Comparison of ENCODE assay signal across 21 mouse cellular contexts in genomic region chr12:119137946-119138345, GRCm38 (mm10).
A peak's percentile ranks its signal among the peaks of the same experiment; 100 is the strongest.
DNase-seq lines count a peak whose midpoint lies in the region; ATAC-seq and TF ChIP-seq lines count a peak whose summit lies in the region.
"Had no signal": no experiment of that assay in that cellular context is flagged by ENCODE, and none has a peak within 500 bp of the region (broad histone marks: within the 10 kb centered on the region; RNA-seq: fewer than 3 reads in every experiment).

No protein-coding gene starts in this region.

- no peaks in the 10 kb centered on the region for H3K36me3 ChIP-seq in limb, embryonic 14.5 days (ENCODE audit: control insufficient read depth, insufficient read depth, low read length)
- H3K36me3 ChIP-seq in limb, embryonic 10.5 days, result no peaks in the 10 kb centered on the region
- H3K36me3 ChIP-seq: embryonic facial prominence, embryonic 12.5 days; forebrain, embryonic 10.5 days; G1E; midbrain, embryonic 13.5 days had no signal

- H3K9ac ChIP-seq in limb, embryonic 14.5 days (ENCODE audit: low read depth, low read length, severe bottlenecking), result no peak overlapping the region
- H3K9ac ChIP-seq: embryonic facial prominence, embryonic 12.5 days; hindbrain, embryonic 14.5 days; midbrain, embryonic 13.5 days had no signal

- DNase-seq in limb, embryonic 14.5 days (ENCODE audit: low spot score), result peak; percentile 68
- DNase-seq in limb, embryonic 10.5 days (ENCODE audit: low spot score), result no peak
- DNase-seq in 3T3-L1 (ENCODE audit: low read depth, low spot score) (peak; percentile 14), NIH3T3 (ENCODE audit: low read depth) (peak; percentile 20)
- peak; percentile 78 for DNase-seq in gonadal fat pad, adult 2 months (ENCODE audit: low read depth)
- DNase-seq in urinary bladder, postnatal 10 days (ENCODE audit: low spot score), result no peak
- DNase-seq in gastrocnemius, postnatal 14 days, result no peak
- DNase-seq: cerebellum, postnatal 36 days; gastrocnemius, adult 2 months; heart, postnatal 10 days; layer of hippocampus, postnatal 36 days; lung, postnatal 14 days; right cerebral cortex, adult 18-20 months had no signal

- no peaks in the 10 kb centered on the region for H3K9me3 ChIP-seq in limb, embryonic 14.5 days (ENCODE audit: control insufficient read depth, low read length)
- no peaks in the 10 kb centered on the region for H3K9me3 ChIP-seq in limb, embryonic 10.5 days (replicated peaks)
- H3K9me3 ChIP-seq: embryonic facial prominence, embryonic 12.5 days; forebrain, embryonic 10.5 days; G1E; midbrain, embryonic 13.5 days had no signal

- H3K4me1 ChIP-seq in limb, embryonic 14.5 days (ENCODE audit: control insufficient read depth, insufficient read depth, low read length), result no peaks in the 10 kb centered on the region
- H3K4me1 ChIP-seq in limb, embryonic 10.5 days, result no peaks in the 10 kb centered on the region
- H3K4me1 ChIP-seq: embryonic facial prominence, embryonic 12.5 days; forebrain, embryonic 10.5 days; midbrain, embryonic 13.5 days had no signal

- no peaks in the 10 kb centered on the region for H3K27me3 ChIP-seq in limb, embryonic 14.5 days (ENCODE audit: control insufficient read depth, insufficient read depth, low read length)
- H3K27me3 ChIP-seq in limb, embryonic 10.5 days (ENCODE audit: low read depth, poor library complexity, severe bottlenecking), result no peaks in the 10 kb centered on the region
- H3K27me3 ChIP-seq: embryonic facial prominence, embryonic 12.5 days; midbrain, embryonic 13.5 days had no signal

- TF ChIP-seq POLR2A in limb, embryonic 14.5 days (IDR thresholded peaks at IDR 0.05; ENCODE audit: borderline replicate concordance, extremely low read depth, insufficient read depth, insufficient read length), result no peak

- no peak overlapping the region for H3K4me3 ChIP-seq in limb, embryonic 14.5 days (replicated peaks; ENCODE audit: low read length)
- no peak overlapping the region for H3K4me3 ChIP-seq in limb, embryonic 10.5 days
- H3K4me3 ChIP-seq: embryonic facial prominence, embryonic 12.5 days; forebrain, embryonic 10.5 days; gastrocnemius, adult 2 months; midbrain, embryonic 13.5 days had no signal

- intact Hi-C loops in gastrocnemius, postnatal 14 days (cut with DNase I; ENCODE audit: low total_unique reads), result no loop called here

- no peak; the same call in 1 of the 2 replicates for ATAC-seq in limb, embryonic 14.5 days (ENCODE audit: low FRiP score, low read depth)
- ATAC-seq: CD4-positive, CD25-positive, alpha-beta regulatory T cell, adult 4 months; intestine, postnatal 0 days; midbrain, embryonic 13.5 days had no signal

- no peak overlapping the region for H3K4me2 ChIP-seq in limb, embryonic 14.5 days (replicated peaks; ENCODE audit: low read depth, low read length, severe bottlenecking)
- H3K4me2 ChIP-seq: embryonic facial prominence, embryonic 12.5 days; hindbrain, embryonic 14.5 days; liver, embryonic 11.5 days; midbrain, embryonic 13.5 days had no signal

- H3K27ac ChIP-seq in limb, embryonic 14.5 days (replicated peaks; ENCODE audit: low read depth, low read length), result no peak overlapping the region
- no peak overlapping the region for H3K27ac ChIP-seq in limb, embryonic 10.5 days
- H3K27ac ChIP-seq: embryonic facial prominence, embryonic 12.5 days; forebrain, embryonic 10.5 days; gastrocnemius, adult 2 months; hindbrain, embryonic 14.5 days; midbrain, embryonic 13.5 days had no signal

- 56% methylated on average over 1 of the region's 1 CpGs for WGBS in limb, embryonic 14.5 days
- 81% methylated on average over 1 of the region's 1 CpGs for WGBS in limb, embryonic 10.5 days

Comparison
In these comparisons a context has a peak if more than half of its experiments do, and no peak if none do; other contexts are left out.
1. DNase-seq: peak in limb, embryonic 14.5 days (single experiment), 3T3-L1 (single experiment), NIH3T3 (single experiment) and gonadal fat pad, adult 2 months (single experiment); none in limb, embryonic 10.5 days (single experiment), urinary bladder, postnatal 10 days (single experiment) and gastrocnemius, postnatal 14 days (single experiment).